Mouse (Mus musculus) cerebellum, adult 2 months (tissue): ENCODE measurements around the gene Sptbn1. TPM values are rescaled to one million over a fixed set of nuclear protein-coding genes. Genes with fewer than 3 reads are reported as not detected.

Experiments
- DNase-seq, 2 experiments: peaks; one replicate each; pipeline ENCODE4 v3.0.0; 2021
- H3K27ac ChIP-seq: fragments of 200-500 bp; 2 replicates; pipeline ENCODE4 v1.5.1; 2012; ENCODE audit warnings: low read length, control low read depth, inconsistent platforms; ENCODE audit not compliant: insufficient read depth
- H3K27me3 ChIP-seq: fragments of 200-500 bp; 2 replicates; pipeline ENCODE4 v1.6.1; 2012; ENCODE audit warnings: inconsistent platforms, mild to moderate bottlenecking, low read length, moderate library complexity; ENCODE audit not compliant: control insufficient read depth, insufficient read depth
- H3K4me1 ChIP-seq: fragments of 200-500 bp; 2 replicates; pipeline ENCODE4 v1.6.1; 2011; ENCODE audit warnings: low read length; ENCODE audit not compliant: control insufficient read depth, insufficient read depth
- H3K4me3 ChIP-seq: fragments of 200-500 bp; replicated peaks from 2 replicates; pipeline ENCODE3; 2011; ENCODE audit warnings: mild to moderate bottlenecking, low read depth, low read length, control low read depth; ENCODE audit not compliant: insufficient read depth
- CTCF ChIP-seq: fragments of 200-500 bp; IDR thresholded peaks from 2 replicates; pipeline ENCODE4 v1.5.1; 2011; ENCODE audit warnings: low read depth, mild to moderate bottlenecking, control low read depth, low read length, moderate library complexity, borderline replicate concordance; ENCODE audit not compliant: insufficient read depth
- POLR2A ChIP-seq: fragments of 200-500 bp; IDR thresholded peaks from 2 replicates; pipeline ENCODE4 v1.6.1; 2011; ENCODE audit warnings: low read length, control low read depth, borderline replicate concordance; ENCODE audit not compliant: insufficient read depth
- WGBS: fragments of 180-500 bp; shearing (Covaris S2); methylation state at CpG from one replicate; pipeline ENCODE4 v1.1.7; 2018; 5-methylcytosine and 5-hydroxymethylcytosine counted together
- polyA plus RNA-seq: library from polyadenylated mRNA; depleted of rRNA; stranded (reverse); fragments of >200 nt; gene quantifications from 2 replicates; pipeline ENCODE4 v1.2.3, GENCODE M21; 2012

Gene Sptbn1
- polyA plus RNA-seq, 1 experiment = 244 TPM

- TF ChIP-seq CTCF = no peak
- no peak for TF ChIP-seq POLR2A
- no peak for DNase-seq
- H3K4me1 ChIP-seq = peaks cover 44% of the 10 kb centered on the region
- H3K27ac ChIP-seq = peak overlapping the region; percentile 68
- WGBS = 70% methylated on average over 4 of the region's 4 CpGs
- H3K27me3 ChIP-seq = no peaks in the 10 kb centered on the region
- H3K4me3 ChIP-seq = no peak overlapping the region
Observed at GRCm38 (mm10) chr11:30160625-30161172, 107.3 kb downstream of the Sptbn1 start.

GRCm38 (mm10) chr11:30159545-30160255 is 108.3 kb downstream of the Sptbn1 start:
- H3K27me3 ChIP-seq = no peaks in the 10 kb centered on the region
- no peak overlapping the region for H3K4me3 ChIP-seq
- no peak for TF ChIP-seq CTCF
- TF ChIP-seq POLR2A = no peak
- 28% methylated on average over 4 of the region's 4 CpGs for WGBS
- DNase-seq = peak; percentile 52 to 73
- H3K27ac ChIP-seq = peak overlapping the region; percentile 73
- H3K4me1 ChIP-seq = peaks cover 41% of the 10 kb centered on the region

GRCm38 (mm10) chr11:30158028-30158700 is 109.8 kb downstream of the Sptbn1 start:
- Histone ChIP-seq H3K4me3 (no peak overlapping the region), H3K27me3 (no peaks in the 10 kb centered on the region), H3K27ac (peak overlapping the region; percentile 29; the same call in 1 of the 2 replicates), H3K4me1 (peaks cover 36% of the 10 kb centered on the region)
- TF ChIP-seq CTCF (no peak), POLR2A (no peak)
- DNase-seq = peak; percentile 83 to 92
- 4% methylated on average over 8 of the region's 8 CpGs for WGBS

- Histone ChIP-seq H3K4me1 (peaks cover 23% of the 10 kb centered on the region), H3K27me3 (no peaks in the 10 kb centered on the region), H3K4me3 (no peak overlapping the region), H3K27ac (no peak overlapping the region)
- peak in 1 of 2 experiments; percentile 48 for DNase-seq
- TF ChIP-seq CTCF (no peak), POLR2A (no peak)
- 23% methylated on average over 2 of the region's 2 CpGs for WGBS
Observed at GRCm38 (mm10) chr11:30155887-30156286, 112.1 kb downstream of the Sptbn1 start.

- Histone ChIP-seq H3K4me3 (no peak overlapping the region), H3K27ac (no peak overlapping the region), H3K4me1 (peaks cover 19% of the 10 kb centered on the region), H3K27me3 (no peaks in the 10 kb centered on the region)
- DNase-seq = no peak
- 88% methylated on average over 2 of the region's 2 CpGs for WGBS
- TF ChIP-seq CTCF (no peak), POLR2A (no peak)
Observed at GRCm38 (mm10) chr11:30154980-30155379, 113.0 kb downstream of the Sptbn1 start.

GRCm38 (mm10) chr11:30148888-30149287 is 119.1 kb downstream of the Sptbn1 start:
- 93% methylated on average over 5 of the region's 5 CpGs for WGBS

GRCm38 (mm10) chr11:30148378-30148777 is 119.6 kb downstream of the Sptbn1 start:
- Histone ChIP-seq H3K27ac (no peak overlapping the region), H3K4me3 (no peak overlapping the region), H3K4me1 (no peaks in the 10 kb centered on the region), H3K27me3 (no peaks in the 10 kb centered on the region)
- TF ChIP-seq POLR2A (no peak), CTCF (no peak)
- DNase-seq = no peak

More at GRCm38 (mm10) chr11:30148888-30149287, 119.1 kb downstream of the Sptbn1 start:
- Histone ChIP-seq H3K4me3 (no peak overlapping the region), H3K27me3 (no peaks in the 10 kb centered on the region), H3K4me1 (no peaks in the 10 kb centered on the region; the same call in 1 of the 2 replicates), H3K27ac (no peak overlapping the region)
- TF ChIP-seq CTCF (no peak), POLR2A (no peak)
- DNase-seq = no peak
